Mouse (Mus musculus): ENCODE results near the gene Tcstv3. TPM values are rescaled to one million over a fixed set of nuclear protein-coding genes. Genes with fewer than 3 reads are reported as not detected.

Tcstv3 gene
- total and polyA plus RNA-seq, 3 experiments: 0.33 TPM; not detected in 2

GRCm38 (mm10) chr13:120313584-120313983 lies 3.1 kb upstream of the Tcstv3 start:
- TF ChIP-seq GATA2 (IDR thresholded peaks at IDR 0.05; ENCODE audit: borderline replicate concordance, low read depth, low read length) (no peak), POLR2AphosphoS5 (IDR thresholded peaks at IDR 0.05; ENCODE audit: insufficient replicate concordance, low read depth, low read length) (no peak), GATA1 (IDR thresholded peaks at IDR 0.05; ENCODE audit: borderline replicate concordance, low read length) (no peak), TAL1 (conservative IDR thresholded peaks at IDR 0.05; ENCODE audit: low read depth, low read length) (no peak), CTCF (IDR thresholded peaks at IDR 0.05; ENCODE audit: low read depth, low read length) (no peak)
- no peaks in the 10 kb centered on the region for H3K36me3 ChIP-seq (replicated peaks)
- DNase-seq (ENCODE audit: low spot score): no peak
- no peaks in the 10 kb centered on the region for H3K9me3 ChIP-seq (replicated peaks)
- H3K4me3 ChIP-seq (ENCODE audit: low read depth, low read length): no peak overlapping the region
- no peaks in the 10 kb centered on the region for H3K4me1 ChIP-seq (ENCODE audit: insufficient read depth, low read depth, low read length)
- H3K27me3 ChIP-seq (ENCODE audit: insufficient read depth, low read length): no peaks in the 10 kb centered on the region
- ATAC-seq (ENCODE audit: extremely low read depth, insufficient number of reproducible peaks, low FRiP score, poor library complexity, severe bottlenecking): no peak; the same call in 1 of the 2 replicates

- ATAC-seq (ENCODE audit: extremely low read depth, insufficient number of reproducible peaks, low FRiP score, poor library complexity, severe bottlenecking) (no peak), DNase-seq (ENCODE audit: low spot score) (no peak)
- no peak for TF ChIP-seq GATA1 (IDR thresholded peaks at IDR 0.05; ENCODE audit: borderline replicate concordance, low read length)
- no peak for TF ChIP-seq POLR2AphosphoS5 (IDR thresholded peaks at IDR 0.05; ENCODE audit: insufficient replicate concordance, low read depth, low read length)
- no peak for TF ChIP-seq GATA2 (IDR thresholded peaks at IDR 0.05; ENCODE audit: borderline replicate concordance, low read depth, low read length)
- TF ChIP-seq TAL1 (conservative IDR thresholded peaks at IDR 0.05; ENCODE audit: low read depth, low read length): no peak
- no peak for TF ChIP-seq CTCF (IDR thresholded peaks at IDR 0.05; ENCODE audit: low read depth, low read length)
Measured at GRCm38 (mm10) chr13:120320183-120320582, 3.5 kb downstream of the Tcstv3 start.

GRCm38 (mm10) chr13:120320721-120321120 lies 4.0 kb downstream of the Tcstv3 start:
- Histone ChIP-seq H3K9me3 (replicated peaks) (no peaks in the 10 kb centered on the region), H3K4me1 (ENCODE audit: insufficient read depth, low read depth, low read length) (no peaks in the 10 kb centered on the region), H3K36me3 (replicated peaks) (no peaks in the 10 kb centered on the region), H3K4me3 (ENCODE audit: low read depth, low read length) (no peak overlapping the region), H3K27me3 (ENCODE audit: insufficient read depth, low read length) (no peaks in the 10 kb centered on the region)
- DNase-seq (ENCODE audit: low spot score): no peak
- ATAC-seq (ENCODE audit: extremely low read depth, insufficient number of reproducible peaks, low FRiP score, poor library complexity, severe bottlenecking): peak; percentile 22; the same call in 1 of the 2 replicates
- TF ChIP-seq TAL1 (conservative IDR thresholded peaks at IDR 0.05; ENCODE audit: low read depth, low read length): no peak
- TF ChIP-seq GATA2 (IDR thresholded peaks at IDR 0.05; ENCODE audit: borderline replicate concordance, low read depth, low read length): no peak
- TF ChIP-seq POLR2AphosphoS5 (IDR thresholded peaks at IDR 0.05; ENCODE audit: insufficient replicate concordance, low read depth, low read length): no peak
- no peak for TF ChIP-seq CTCF (IDR thresholded peaks at IDR 0.05; ENCODE audit: low read depth, low read length)
- TF ChIP-seq GATA1 (IDR thresholded peaks at IDR 0.05; ENCODE audit: borderline replicate concordance, low read length): no peak

More at GRCm38 (mm10) chr13:120320183-120320582, 3.5 kb downstream of the Tcstv3 start:
- H3K4me3 ChIP-seq (ENCODE audit: low read depth, low read length): no peak overlapping the region
- H3K4me1 ChIP-seq (ENCODE audit: insufficient read depth, low read depth, low read length): no peaks in the 10 kb centered on the region
- no peaks in the 10 kb centered on the region for H3K36me3 ChIP-seq (replicated peaks)
- H3K27me3 ChIP-seq (ENCODE audit: insufficient read depth, low read length): no peaks in the 10 kb centered on the region
- no peaks in the 10 kb centered on the region for H3K9me3 ChIP-seq (replicated peaks)

Other genes with a start within 250 kb of the Tcstv3 start
- not detected in 2 replicates for gene Gm20767, start 176.6 kb upstream of the Tcstv3 start, total RNA-seq (2014; fragmentation: Nextera tagmentation)
- 0.41 TPM in 1 of 2 replicates, not detected in the other for gene Gm20767, start 176.6 kb upstream of the Tcstv3 start, total RNA-seq (2017)
- gene Gm20767, start 176.6 kb upstream of the Tcstv3 start, polyA plus RNA-seq (2012): not detected in 2 replicates
- not detected in 2 replicates for gene Gm21818, start 144.4 kb upstream of the Tcstv3 start, total RNA-seq (2014; fragmentation: Nextera tagmentation)
- gene Gm21818, start 144.4 kb upstream of the Tcstv3 start, total RNA-seq (2017): not detected in 2 replicates
- not detected in 2 replicates for gene Gm21818, start 144.4 kb upstream of the Tcstv3 start, polyA plus RNA-seq (2012)
- not detected in 2 replicates for gene Gm21762, start 100.9 kb upstream of the Tcstv3 start, total RNA-seq (2014; fragmentation: Nextera tagmentation)
- not detected in 2 replicates for gene Gm21762, start 100.9 kb upstream of the Tcstv3 start, total RNA-seq (2017)
- not detected in 2 replicates for gene Gm21762, start 100.9 kb upstream of the Tcstv3 start, polyA plus RNA-seq (2012)
- not detected in 2 replicates for gene Gm21731, start 77.8 kb upstream of the Tcstv3 start, total RNA-seq (2014; fragmentation: Nextera tagmentation)
- gene Gm21731, start 77.8 kb upstream of the Tcstv3 start, total RNA-seq (2017): not detected in 2 replicates
- gene Gm21731, start 77.8 kb upstream of the Tcstv3 start, polyA plus RNA-seq (2012): not detected in 2 replicates
- gene AF067061, start 53.8 kb upstream of the Tcstv3 start, total RNA-seq (2014; fragmentation: Nextera tagmentation): not detected in 2 replicates
- 0.66 TPM in 1 of 2 replicates, not detected in the other for gene AF067061, start 53.8 kb upstream of the Tcstv3 start, total RNA-seq (2017)
- not detected in 2 replicates for gene AF067061, start 53.8 kb upstream of the Tcstv3 start, polyA plus RNA-seq (2012)
- gene BC147527, start 16.5 kb upstream of the Tcstv3 start, total RNA-seq (2014; fragmentation: Nextera tagmentation): not detected in 2 replicates
- gene BC147527, start 16.5 kb upstream of the Tcstv3 start, total RNA-seq (2017): not detected in 2 replicates
- not detected in 2 replicates for gene BC147527, start 16.5 kb upstream of the Tcstv3 start, polyA plus RNA-seq (2012)